Mouse (Mus musculus) gonadal fat pad, adult 2 months (tissue): ENCODE data around the gene Abcb1b. TPM values are rescaled to one million over a fixed set of nuclear protein-coding genes. Genes with fewer than 3 reads are reported as not detected.
"Not testable (repeated sequence)": the region's sequence is repeated elsewhere in the genome, so short reads cannot be mapped to it uniquely, and the experiment has no call there.

Experiments
- DNase-seq: peaks from one replicate; pipeline ENCODE4 v3.0.0-alpha.2; 2012; ENCODE audit warnings: low read depth
- polyA plus RNA-seq: library from polyadenylated mRNA; depleted of rRNA; stranded (reverse); fragments of >200 nt; gene quantifications from 2 replicates; pipeline ENCODE4 v1.2.3, GENCODE M21; 2012

Abcb1b gene
- polyA plus RNA-seq, 1 experiment, result 2.6 TPM

GRCm38 (mm10) chr5:8863580-8864337 is 65.8 kb downstream of the Abcb1b start:
- no peak for DNase-seq

GRCm38 (mm10) chr5:8865630-8866029 is 67.7 kb downstream of the Abcb1b start:
- DNase-seq, result not testable (repeated sequence)

GRCm38 (mm10) chr5:8866366-8866765 is 68.4 kb downstream of the Abcb1b start:
- DNase-seq, result no peak

GRCm38 (mm10) chr5:8868019-8868418 is 70.1 kb downstream of the Abcb1b start:
- no peak for DNase-seq

- DNase-seq, result no peak
These were observed 75.3 kb downstream of the Abcb1b start for GRCm38 (mm10) chr5:8872979-8873915.

GRCm38 (mm10) chr5:8877086-8877485 is 79.1 kb downstream of the Abcb1b start:
- DNase-seq, result no peak

- DNase-seq, result no peak
These were observed 79.9 kb downstream of the Abcb1b start for GRCm38 (mm10) chr5:8877800-8878199.

- DNase-seq, result no peak
These were observed 87.9 kb downstream of the Abcb1b start for GRCm38 (mm10) chr5:8885837-8886236.

- no peak for DNase-seq
These were observed 95.6 kb downstream of the Abcb1b start, which contains the start of gene Abcb4 for GRCm38 (mm10) chr5:8893300-8894103. TSS of gene Abcb4 (plus strand) at chr5:8893717.

GRCm38 (mm10) chr5:8894104-8894425 is 96.1 kb downstream of the Abcb1b start:
- no peak for DNase-seq

- DNase-seq, result no peak
These were observed 96.9 kb downstream of the Abcb1b start for GRCm38 (mm10) chr5:8894641-8895490.

GRCm38 (mm10) chr5:8896198-8896597 is 98.3 kb downstream of the Abcb1b start:
- no peak for DNase-seq

GRCm38 (mm10) chr5:8898246-8898645 is 100.3 kb downstream of the Abcb1b start:
- no peak for DNase-seq

GRCm38 (mm10) chr5:8901001-8901400 is 103.1 kb downstream of the Abcb1b start:
- DNase-seq, result no peak

GRCm38 (mm10) chr5:8902141-8902817 is 104.3 kb downstream of the Abcb1b start:
- DNase-seq, result no peak

- DNase-seq, result no peak
These were observed 106.6 kb downstream of the Abcb1b start for GRCm38 (mm10) chr5:8904539-8904938.

- no peak for DNase-seq
These were observed 113.7 kb downstream of the Abcb1b start for GRCm38 (mm10) chr5:8911567-8912198.
